Mouse (Mus musculus) embryonic fibroblast, embryonic 13.5 days (primary cell): ENCODE measurements at regions not wholly inside any gene's neighbourhood (a gene's known extent, or its start where the extent isn't known, plus 50 kb on each side); places are given as distances from the start of the nearest gene placed in this dataset.

ENCODE experiments used
- CTCF ChIP-seq: IDR thresholded peaks from 2 replicates; pipeline ENCODE4 v1.5.1; 2011; ENCODE audit warnings: mild to moderate bottlenecking, control low read depth, low read length, moderate library complexity, borderline replicate concordance; ENCODE audit not compliant: insufficient read depth
- POLR2A ChIP-seq: IDR thresholded peaks from 2 replicates; pipeline ENCODE4 v1.6.1; 2011; ENCODE audit warnings: low read depth, mild to moderate bottlenecking, control low read depth, low read length, moderate library complexity

DNA sequence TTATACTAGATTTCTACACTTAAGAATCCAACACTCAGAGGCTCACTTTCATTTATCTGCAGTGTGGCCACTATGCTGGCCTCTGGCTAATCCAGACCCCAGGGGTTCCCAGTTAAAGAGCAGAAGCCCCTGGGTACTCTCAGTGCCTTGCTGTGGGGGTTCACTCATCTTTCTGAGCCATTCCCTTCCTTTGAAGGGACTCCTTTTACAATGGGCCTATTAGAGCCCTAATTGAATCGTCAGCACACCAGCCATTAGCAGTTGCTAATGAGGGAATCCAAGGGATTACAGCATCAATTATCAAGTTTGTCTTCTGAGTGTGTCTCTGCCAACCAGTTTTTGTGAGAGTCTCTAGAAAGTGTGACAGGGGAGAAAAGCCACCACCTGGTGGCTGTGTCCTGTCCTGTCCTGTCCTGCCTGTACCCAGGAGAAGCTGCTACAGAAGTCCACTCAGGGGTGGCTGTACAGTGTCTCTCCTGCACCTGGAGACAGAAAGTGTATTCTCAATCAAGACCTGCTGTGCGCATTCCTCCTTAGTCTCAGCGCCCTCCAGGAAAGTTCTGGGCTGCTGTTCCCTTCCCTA lies 188.1 kb downstream of the Emp1 start:
- TF ChIP-seq CTCF (no peak), POLR2A (no peak)
